Mouse (Mus musculus) liver, embryonic 14.5 days (tissue): ENCODE results near the gene Psmd1. TPM values are rescaled to one million over a fixed set of nuclear protein-coding genes. Genes with fewer than 3 reads are reported as not detected.

Experiments
- ATAC-seq: fragments of 200-750 bp; cut with Nextera tagmentation; 2 replicates; pipeline ENCODE4 v1.8.0; 2017; ENCODE audit warnings: moderate number of reproducible peaks, mild to moderate bottlenecking, moderate library complexity; ENCODE audit not compliant: insufficient read depth
- DNase-seq, 3 experiments: peaks; one replicate each; pipeline ENCODE4 v3.0.0-alpha.2; 2012 to 2013; ENCODE audit warnings: low read depth in 3 of 3, low spot score in 3 of 3
- H3K27ac ChIP-seq: fragments of 300-500 bp; sonication (generic); 2 replicates; pipeline ENCODE4 v1.5.1; 2014; ENCODE audit warnings: moderate library complexity, mild to moderate bottlenecking, control low read depth, inconsistent platforms
- H3K27me3 ChIP-seq: fragments of 300-500 bp; sonication (generic); 2 replicates; pipeline ENCODE4 v1.6.1; 2014; ENCODE audit warnings: mild to moderate bottlenecking, low read length, moderate library complexity; ENCODE audit not compliant: control insufficient read depth, insufficient read depth
- H3K36me3 ChIP-seq: fragments of 300-500 bp; sonication (generic); replicated peaks from 2 replicates; pipeline ENCODE4 v1.6.1; 2014; ENCODE audit warnings: low read depth; ENCODE audit not compliant: control insufficient read depth, insufficient read depth
- H3K4me1 ChIP-seq, 2 experiments: fragments of 200-500 bp in 1 of 2; fragments of 300-500 bp in 1 of 2; sonication (generic) in 1 of 2; replicated peaks; 2 replicates each; pipeline ENCODE4 v1.6.1; 2012 to 2014; ENCODE audit warnings: antibody characterized with exemption in 1 of 2, inconsistent platforms in 1 of 2, low read length in 1 of 2; ENCODE audit not compliant: control insufficient read depth in 2 of 2, insufficient read depth in 2 of 2
- H3K4me2 ChIP-seq: fragments of 300-500 bp; sonication (generic); 2 replicates; pipeline ENCODE4 v1.6.1; 2014; ENCODE audit warnings: low read depth, mild to moderate bottlenecking, control low read depth, moderate library complexity
- H3K4me3 ChIP-seq, 2 experiments: fragments of 200-500 bp in 1 of 2; fragments of 300-500 bp in 1 of 2; sonication (generic) in 1 of 2; 2 replicates each; pipeline ENCODE4 v1.5.1; 2012 to 2014; ENCODE audit warnings: low read depth in 2 of 2, low read length in 2 of 2, mild to moderate bottlenecking in 2 of 2, control low read depth in 1 of 2, inconsistent platforms in 1 of 2, moderate library complexity in 1 of 2; ENCODE audit not compliant: insufficient read depth in 1 of 2
- H3K9ac ChIP-seq: fragments of 300-500 bp; sonication (generic); replicated peaks from 2 replicates; pipeline ENCODE4 v1.6.1; 2014; ENCODE audit warnings: mild to moderate bottlenecking, control low read depth, moderate library complexity
- H3K9me3 ChIP-seq: fragments of 300-500 bp; sonication (generic); 2 replicates; pipeline ENCODE4 v1.6.1; 2016; ENCODE audit warnings: low read length, mixed read lengths; ENCODE audit not compliant: control insufficient read depth
- CTCF ChIP-seq: IDR thresholded peaks from 2 replicates; pipeline ENCODE4 v1.5.1; 2016; ENCODE audit warnings: antibody characterized with exemption, low read depth, control low read depth
- EP300 ChIP-seq: IDR thresholded peaks from 2 replicates; pipeline ENCODE4 v1.6.1; 2016; ENCODE audit warnings: antibody characterized with exemption, low read depth
- WGBS: fragments of 180-500 bp; shearing (Covaris S2); extraction: QIAGEN DNeasy Blood & Tissue Kit; methylation state at CpG from one replicate; pipeline ENCODE4 v1.1.7; 2014; ENCODE audit not compliant: insufficient replicate concordance; 5-methylcytosine and 5-hydroxymethylcytosine counted together
- polyA plus RNA-seq, 2 experiments: library from polyadenylated mRNA; depleted of rRNA in 1 of 2; stranded (reverse) in 1 of 2; unstranded in 1 of 2; fragments of >200 nt; fragmentation: Nextera tagmentation in 1 of 2; extraction: Ambion mirVana in 1 of 2; gene quantifications; 2 replicates each; pipeline versions ENCODE4 v1.2.1 to v1.2.3; 2012 to 2014

Psmd1 gene
- polyA plus RNA-seq, 2 experiments: 53.0 to 104 TPM

- Histone ChIP-seq H3K9ac (no peak overlapping the region), H3K4me3 (no peak overlapping the region)
- ATAC-seq: no peak
Measured at GRCm38 (mm10) chr1:86045056-86045455, 19.1 kb upstream of the Psmd1 start.

DNA sequence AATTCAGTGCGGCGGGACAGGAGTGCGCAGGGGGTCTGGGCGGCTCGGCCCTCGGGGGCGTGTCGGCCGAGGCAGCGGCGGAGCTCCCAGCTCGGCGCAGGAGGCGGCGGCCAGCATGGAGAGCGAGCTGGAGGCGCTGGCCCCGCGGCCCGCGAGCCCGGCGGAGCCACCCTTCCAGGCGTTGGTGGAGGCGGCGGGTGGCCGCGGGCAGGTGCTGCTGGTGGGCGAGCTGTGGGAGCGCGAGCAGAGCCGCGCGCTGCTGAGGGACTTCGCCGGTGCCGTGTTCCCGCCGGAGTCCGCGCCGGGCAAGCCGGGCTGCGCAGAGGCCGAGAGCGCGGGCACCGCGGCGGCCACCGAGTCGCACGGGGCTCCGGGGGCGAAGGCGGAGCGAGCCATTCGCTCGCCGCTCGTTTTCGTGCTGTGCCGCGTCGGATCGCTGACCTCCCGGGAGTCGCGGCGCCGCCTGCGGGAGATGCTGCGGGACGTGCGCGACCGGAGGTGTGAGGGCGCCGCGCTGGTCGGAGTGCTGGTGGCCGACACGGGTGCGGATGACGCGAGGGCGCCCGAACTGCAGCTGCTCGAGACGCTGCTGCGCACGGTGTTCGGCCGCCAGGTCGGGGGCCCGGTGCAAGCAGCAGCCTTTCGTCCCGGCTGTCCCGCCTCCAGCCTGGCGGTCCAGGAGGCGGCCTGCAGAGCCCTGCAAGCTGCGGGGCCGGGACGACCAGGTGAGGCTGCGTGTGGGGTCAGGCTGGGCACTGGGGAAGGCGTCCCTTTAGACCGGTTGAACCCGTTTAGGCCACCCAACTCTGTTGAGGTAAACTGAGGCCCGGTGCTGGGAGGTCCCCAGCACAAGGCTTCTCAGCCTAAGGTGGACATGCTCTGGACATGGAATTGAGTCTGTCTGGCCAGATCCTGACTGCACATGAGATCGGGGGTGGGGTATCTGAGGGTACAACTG lies 18.1 kb upstream of the Psmd1 start, which contains the start of gene 2810459M11Rik:
Gene 2810459M11Rik (plus strand): TSS at position 16 of the 958 bp plus-strand sequence.
- Histone ChIP-seq H3K9ac (peak within 1 kb of the TSS; percentile 32), H3K4me3 (peak within 1 kb of the TSS; percentile 43 to 53), H3K9me3 (no peaks in the 10 kb centered on the region), H3K4me2 (peak within 1 kb of the TSS; percentile 41), H3K27ac (no peak within 1 kb of the TSS), H3K36me3 (no peaks in the 10 kb centered on the region), H3K4me1 (no peaks in the 10 kb centered on the region; a peak in 1 of 4 replicates), H3K27me3 (peaks cover 44% of the 10 kb centered on the region)
- no peak for DNase-seq
- 2% methylated on average over 108 of the region's 110 CpGs for WGBS
- TF ChIP-seq CTCF: no peak
- TF ChIP-seq EP300: no peak
- ATAC-seq: peak; percentile 48

More at GRCm38 (mm10) chr1:86045056-86045455, 19.1 kb upstream of the Psmd1 start:
- Histone ChIP-seq H3K36me3 (no peaks in the 10 kb centered on the region), H3K4me1 (peaks cover 0 to 2% of the 10 kb centered on the region in 2 experiments; a peak in 1 of 4 replicates), H3K4me2 (peak overlapping the region; percentile 34), H3K27me3 (peaks cover 44% of the 10 kb centered on the region), H3K9me3 (no peaks in the 10 kb centered on the region), H3K27ac (no peak overlapping the region)
- DNase-seq: no peak
- WGBS: 42% methylated on average over 4 of the region's 4 CpGs
- TF ChIP-seq EP300 (no peak), CTCF (no peak)

GRCm38 (mm10) chr1:86046833-86047563 lies 17.2 kb upstream of the Psmd1 start:
- H3K4me1 ChIP-seq: no peaks in the 10 kb centered on the region
- H3K9me3 ChIP-seq: no peaks in the 10 kb centered on the region
- peak overlapping the region; percentile 43 to 53 for H3K4me3 ChIP-seq
- peak overlapping the region; percentile 13 for H3K9ac ChIP-seq
- no peaks in the 10 kb centered on the region for H3K36me3 ChIP-seq
- TF ChIP-seq EP300: no peak
- TF ChIP-seq CTCF: no peak
- DNase-seq (no peak), ATAC-seq (no peak; the same call in 1 of the 2 replicates)
- peak overlapping the region; percentile 41 for H3K4me2 ChIP-seq
- peaks cover 44% of the 10 kb centered on the region for H3K27me3 ChIP-seq
- WGBS: 10% methylated on average over 24 of the region's 24 CpGs
- no peak overlapping the region; the same call in 1 of the 2 replicates for H3K27ac ChIP-seq

GRCm38 (mm10) chr1:86048231-86048630 lies 16.0 kb upstream of the Psmd1 start:
- DNase-seq (no peak), ATAC-seq (no peak)
- Histone ChIP-seq H3K9ac (no peak overlapping the region), H3K4me1 (no peaks in the 10 kb centered on the region), H3K4me2 (no peak overlapping the region), H3K27me3 (peaks cover 44% of the 10 kb centered on the region), H3K9me3 (no peaks in the 10 kb centered on the region), H3K27ac (no peak overlapping the region), H3K36me3 (no peaks in the 10 kb centered on the region), H3K4me3 (no peak overlapping the region)
- TF ChIP-seq EP300: no peak
- TF ChIP-seq CTCF: no peak
- 38% methylated on average over 4 of the region's 4 CpGs for WGBS

DNA sequence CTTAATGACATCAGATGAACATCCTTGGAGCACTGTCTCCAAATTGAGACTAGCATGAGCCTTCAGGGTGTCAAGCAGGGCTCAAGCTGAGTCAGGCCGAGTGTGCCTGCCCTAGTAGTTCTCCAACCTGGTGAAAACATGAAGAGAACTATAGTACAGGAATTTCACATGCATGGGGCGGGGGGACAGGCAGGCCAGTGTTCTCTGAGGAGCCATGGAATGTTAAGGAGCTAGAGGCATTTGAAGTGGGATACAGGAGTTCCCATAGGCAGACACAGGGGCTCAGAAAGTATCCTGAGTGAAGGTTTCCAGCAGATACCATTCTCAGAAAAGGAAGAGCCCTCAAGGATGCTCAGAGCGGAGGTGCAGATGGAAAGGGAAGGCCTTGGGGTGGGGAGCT lies 15.4 kb upstream of the Psmd1 start:
- no peak for TF ChIP-seq CTCF
- no peak for TF ChIP-seq EP300
- H3K9ac ChIP-seq: no peak overlapping the region
- no peaks in the 10 kb centered on the region for H3K9me3 ChIP-seq
- H3K27ac ChIP-seq: no peak overlapping the region
- no peaks in the 10 kb centered on the region for H3K36me3 ChIP-seq
- no peak overlapping the region for H3K4me3 ChIP-seq
- H3K4me1 ChIP-seq: no peaks in the 10 kb centered on the region
- H3K27me3 ChIP-seq: peaks cover 44% of the 10 kb centered on the region
- DNase-seq (no peak), ATAC-seq (no peak)
- 58% methylated on average over 3 of the region's 3 CpGs for WGBS
- H3K4me2 ChIP-seq: no peak overlapping the region
